Mouse (Mus musculus): ENCODE results near the gene Hpse2.

The Hpse2 gene

DNA sequence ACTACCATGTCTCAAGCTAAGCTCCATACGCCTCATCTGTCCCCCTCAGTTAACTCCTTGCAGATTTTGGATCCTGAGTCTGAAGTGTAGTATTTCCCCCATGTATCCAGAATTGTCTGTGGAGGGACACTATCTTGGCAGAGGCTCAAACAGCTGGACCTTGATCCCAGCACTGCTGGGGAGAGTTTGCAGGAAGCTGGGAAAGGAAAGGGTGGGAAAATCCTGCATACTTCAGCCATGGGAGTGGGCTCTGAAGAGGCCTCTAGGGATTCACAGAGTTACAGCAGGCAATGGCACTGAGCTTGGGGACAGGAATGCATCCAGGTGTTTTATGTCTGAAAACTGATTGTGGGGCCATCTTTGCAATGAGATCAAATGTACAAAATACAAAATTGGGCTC, 450.6 kb downstream of the Hpse2 start:
- DNase-seq: peak; percentile 5

DNA sequence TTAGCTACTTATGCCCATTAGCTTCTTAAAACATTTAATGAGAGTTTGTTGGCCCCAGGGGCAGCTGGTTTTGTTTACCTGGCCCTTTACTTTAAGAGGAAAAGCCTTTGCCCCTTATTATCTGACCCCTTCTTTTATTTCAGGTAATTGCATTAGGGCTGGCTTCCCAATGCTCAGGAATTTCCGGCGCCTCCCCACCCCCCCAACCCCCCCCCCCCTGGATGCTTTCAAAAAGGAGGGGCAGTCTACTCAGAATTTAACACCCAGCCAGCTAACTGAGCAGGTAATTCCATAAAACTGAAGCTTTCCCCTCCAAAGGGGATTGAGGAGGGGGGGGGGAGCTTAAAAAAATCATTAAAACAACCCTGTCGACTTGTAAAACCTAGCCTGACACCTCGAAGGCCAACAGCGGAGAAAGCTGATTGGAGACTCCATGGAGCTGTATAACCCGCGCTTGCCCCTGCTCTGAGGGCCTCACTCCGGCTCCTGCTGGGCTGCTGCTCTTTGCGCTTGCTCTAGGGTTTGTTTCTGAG, 451.4 kb downstream of the Hpse2 start:
- DNase-seq: no peak

DNA sequence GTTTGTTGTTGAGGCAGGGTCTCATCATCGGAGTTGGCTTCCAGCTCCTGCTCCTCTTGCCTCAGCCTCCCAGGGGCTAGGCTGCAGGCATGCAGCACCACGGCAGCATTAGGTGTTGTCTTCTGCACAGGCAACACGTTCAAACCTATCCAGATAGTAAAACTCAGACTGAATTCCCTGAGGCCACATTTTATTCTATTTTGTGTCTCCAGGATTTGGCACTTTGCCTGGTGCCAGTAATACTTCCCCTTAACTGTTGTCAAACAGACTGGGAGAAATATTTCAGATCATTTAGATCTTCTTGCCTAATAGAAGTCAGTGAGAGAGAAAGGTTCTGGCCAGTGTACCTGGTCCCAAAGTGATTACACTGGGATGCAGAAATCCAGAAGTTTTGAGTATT, 458.5 kb downstream of the Hpse2 start:
- DNase-seq: no peak

GRCm38 (mm10) chr19:42928271-42928670, 459.9 kb downstream of the Hpse2 start:
- no peak for DNase-seq

DNA sequence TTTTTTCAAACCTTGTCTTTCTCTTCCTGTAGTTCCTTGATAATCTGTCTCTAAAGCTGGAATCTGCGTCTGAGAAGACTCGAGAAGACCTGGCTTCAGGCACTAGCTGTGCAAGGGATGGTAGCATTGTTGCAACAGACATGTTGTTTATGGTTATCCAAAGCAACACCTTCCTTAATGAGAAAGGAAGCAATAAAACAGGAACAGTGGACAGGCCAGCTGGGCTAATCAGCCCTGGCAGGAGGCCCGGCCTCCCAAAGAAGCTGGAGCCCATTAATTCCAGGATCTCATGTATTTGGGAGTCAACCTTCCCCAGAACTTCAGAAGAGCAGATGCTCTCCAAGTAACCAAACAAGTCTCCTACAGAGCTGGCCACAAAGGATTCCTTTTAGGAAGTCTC, 465.5 kb downstream of the Hpse2 start:
- peak; percentile 47 for DNase-seq

GRCm38 (mm10) chr19:42913703-42914102, 474.5 kb downstream of the Hpse2 start:
- DNase-seq: peak; percentile 18

DNA sequence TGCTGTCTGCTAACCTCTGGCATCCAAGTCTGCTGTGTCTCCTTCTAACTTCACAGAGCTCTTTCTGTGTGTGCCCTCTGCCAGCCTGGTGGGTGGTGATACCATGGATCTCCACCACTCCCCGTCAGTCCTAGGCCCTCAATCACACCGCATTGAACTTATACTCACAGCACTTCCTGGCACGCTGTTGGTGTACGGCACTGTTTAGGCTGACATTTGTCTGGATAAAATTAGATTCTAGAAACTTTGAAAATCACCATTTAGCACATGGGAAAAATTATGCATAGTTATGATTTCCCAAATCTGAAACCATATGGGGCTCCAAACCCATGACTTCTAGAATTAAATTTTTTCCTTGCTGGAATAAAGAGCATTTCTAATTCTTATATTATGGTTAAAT, 478.4 kb downstream of the Hpse2 start:
- DNase-seq: no peak

- no peak for DNase-seq
Observed at GRCm38 (mm10) chr19:42908553-42908952, 479.6 kb downstream of the Hpse2 start.

- no peak for DNase-seq
Observed at GRCm38 (mm10) chr19:42906328-42906727, 481.8 kb downstream of the Hpse2 start.

DNA sequence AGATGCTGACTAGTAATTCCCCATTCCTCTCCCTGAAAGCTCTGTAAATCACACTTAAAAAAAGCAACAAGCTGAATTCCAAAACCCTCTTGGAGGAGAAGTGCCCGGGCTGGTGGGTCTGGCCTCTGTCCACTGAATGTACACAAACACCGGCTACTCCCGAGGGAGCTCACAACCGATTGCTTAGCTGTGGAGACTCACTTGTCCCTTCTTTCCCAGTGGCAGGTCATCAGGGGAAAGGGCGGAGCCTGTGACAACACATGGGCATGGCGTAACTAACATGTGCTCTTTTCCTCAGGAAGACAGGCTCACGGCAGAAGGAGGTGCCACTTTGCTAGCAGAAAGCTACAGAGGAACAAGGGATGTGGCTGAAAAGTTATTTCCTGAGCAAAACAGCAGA, 483.4 kb downstream of the Hpse2 start:
- DNase-seq: no peak

- DNase-seq: no peak
Observed at GRCm38 (mm10) chr19:42904240-42904639, 483.9 kb downstream of the Hpse2 start.

- no peak for DNase-seq
Observed at GRCm38 (mm10) chr19:42903840-42904239, 484.3 kb downstream of the Hpse2 start.

GRCm38 (mm10) chr19:42902410-42903021, 485.6 kb downstream of the Hpse2 start:
- no peak for DNase-seq

DNA sequence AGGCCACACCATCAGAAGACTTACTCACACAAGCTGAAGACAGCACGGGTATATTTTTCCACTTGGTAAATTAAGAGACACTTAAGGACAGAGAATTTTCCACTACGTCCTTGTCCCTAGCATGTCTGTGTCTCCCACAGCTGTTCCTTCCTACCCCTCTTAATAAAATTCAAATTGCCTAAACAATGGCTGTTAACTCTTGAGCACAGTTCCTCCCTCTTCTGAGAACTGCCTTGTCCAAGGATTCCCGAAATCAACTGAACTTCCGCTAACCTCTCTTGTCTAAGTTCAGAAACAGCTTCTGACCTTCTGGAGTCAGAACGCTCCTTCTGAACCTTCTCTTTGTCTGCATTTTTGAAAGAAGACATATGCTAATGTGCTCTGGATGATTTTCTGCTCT, 496.6 kb downstream of the Hpse2 start:
- DNase-seq: peak; percentile 23

DNA sequence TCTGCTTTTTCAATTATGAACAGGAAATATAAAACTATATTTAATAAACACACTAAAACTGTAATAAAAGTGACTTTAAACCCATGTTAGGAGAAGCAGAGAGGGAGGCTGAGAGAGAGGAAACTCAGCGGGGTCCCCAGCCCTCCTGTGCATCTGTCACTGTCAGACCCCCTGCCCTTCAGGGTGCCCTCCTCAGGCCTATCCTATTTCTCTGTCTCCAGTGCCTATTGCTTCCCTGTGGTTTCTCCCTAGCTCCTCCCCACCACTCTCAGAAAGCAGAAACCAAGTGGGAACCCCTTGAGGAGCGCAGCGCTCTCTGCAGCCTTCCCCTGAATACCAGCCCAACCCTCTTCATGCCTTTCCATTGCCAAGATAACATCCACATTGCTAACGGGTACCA, 510.5 kb downstream of the Hpse2 start:
- no peak for DNase-seq

DNA sequence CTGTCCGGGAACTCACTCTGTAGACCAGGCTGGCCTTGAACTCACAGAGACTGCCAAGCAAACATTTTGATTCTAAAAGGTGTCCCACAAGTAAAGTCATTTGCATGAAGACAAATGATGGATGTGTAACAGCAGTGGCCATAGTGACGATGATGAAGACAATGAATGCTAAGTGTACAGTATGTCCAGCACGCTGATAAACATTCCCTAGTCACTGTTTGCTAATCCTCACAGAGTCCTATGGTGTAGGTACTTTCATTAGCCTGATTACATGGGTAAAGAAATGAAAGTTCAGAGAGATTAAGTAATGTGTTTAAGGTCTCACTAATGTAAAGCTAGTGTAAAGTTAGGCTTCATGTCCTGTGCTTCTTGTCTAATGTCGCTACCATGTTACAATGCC, 511.6 kb downstream of the Hpse2 start:
- no peak for DNase-seq

- no peak for DNase-seq
Observed at GRCm38 (mm10) chr19:42869663-42870530, 518.3 kb downstream of the Hpse2 start.

GRCm38 (mm10) chr19:42868958-42869662, 519.0 kb downstream of the Hpse2 start:
- DNase-seq: no peak

GRCm38 (mm10) chr19:42863013-42863412, 525.1 kb downstream of the Hpse2 start:
- DNase-seq: no peak

- DNase-seq: no peak
Observed at GRCm38 (mm10) chr19:42857096-42857495, 531.1 kb downstream of the Hpse2 start.

DNA sequence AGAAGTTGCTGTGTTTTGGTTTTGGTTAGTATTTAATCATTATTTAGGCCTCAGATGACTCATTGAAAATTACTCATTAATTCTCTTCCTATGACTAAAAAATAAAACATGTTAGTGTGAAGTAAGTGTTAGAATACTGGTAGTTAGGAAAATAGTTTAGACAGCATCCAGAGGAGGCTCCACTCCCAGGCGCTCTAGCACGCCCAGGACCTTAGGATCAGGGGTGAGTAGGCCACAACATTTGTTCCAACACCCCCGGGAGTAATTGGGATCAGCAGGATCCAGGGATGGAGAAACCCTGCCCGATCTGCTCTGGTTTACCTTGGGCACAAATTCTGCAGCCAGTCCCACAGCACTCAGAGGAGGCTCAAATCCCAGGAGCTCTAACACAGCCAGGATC, 532.5 kb downstream of the Hpse2 start:
- DNase-seq: no peak

DNA sequence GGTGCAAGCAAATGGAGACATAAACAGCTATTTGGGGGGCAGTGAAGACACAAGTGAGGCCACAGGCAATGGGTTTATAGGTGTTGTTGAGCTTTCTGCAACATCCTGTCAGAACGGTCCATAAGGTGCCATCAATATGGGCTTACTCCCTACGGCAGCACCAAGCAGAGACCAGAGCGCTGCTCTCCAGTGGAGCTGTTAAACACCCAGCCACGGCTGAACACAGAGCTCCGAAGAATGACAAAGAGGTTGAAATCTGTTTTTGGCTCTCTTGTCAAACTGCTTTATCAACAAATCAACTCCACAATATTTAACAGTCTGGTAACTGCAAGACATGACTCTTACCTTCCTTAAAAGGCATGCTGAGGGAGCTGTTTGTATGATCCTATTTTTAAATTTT, 537.7 kb downstream of the Hpse2 start:
- DNase-seq: no peak

- no peak for DNase-seq
Observed at GRCm38 (mm10) chr19:42839621-42840294, 548.4 kb downstream of the Hpse2 start.

All from kidney, postnatal 14 days (tissue).